In genomic region chr3:105642186-105642585, GRCm38 (mm10) we compare ENCODE assay signal across 9 mouse cellular contexts. TPM values are rescaled to one million over a fixed set of nuclear protein-coding genes. Genes with fewer than 3 reads are reported as not detected.
DNase-seq lines count a peak whose midpoint lies in the region; ATAC-seq lines count a peak whose summit lies in the region.
"Had no signal": no experiment of that assay in that cellular context is flagged by ENCODE, and none has a peak within 500 bp of the region (broad histone marks: within the 10 kb centered on the region; RNA-seq: fewer than 3 reads in every experiment).

No protein-coding gene starts in this region.

- H3K27ac ChIP-seq in kidney, embryonic 16.5 days (ENCODE audit: low read length), result no peak overlapping the region

- H3K9ac ChIP-seq in kidney, embryonic 16.5 days (replicated peaks; ENCODE audit: low read length), result no peak overlapping the region

- ATAC-seq in kidney, embryonic 16.5 days (ENCODE audit: low FRiP score, low TSS enrichment), result no peak
- 0 out of 2 replicates have a peak, but pooled peaks have one; percentile 42 for ATAC-seq in megakaryocyte progenitor cell, adult 5-6 weeks (replicated peaks; ENCODE audit: poor library complexity)

- H3K4me3 ChIP-seq in kidney, embryonic 16.5 days (ENCODE audit: low read length), result no peak overlapping the region
- H3K4me3 ChIP-seq: megakaryocyte, embryonic 14.5 days had no signal

- H3K4me1 ChIP-seq in kidney, embryonic 16.5 days (ENCODE audit: insufficient read depth, low read length), result no peaks in the 10 kb centered on the region

- no peaks in the 10 kb centered on the region for H3K9me3 ChIP-seq in kidney, embryonic 16.5 days (ENCODE audit: low read length)
- H3K9me3 ChIP-seq: megakaryocyte, embryonic 14.5 days had no signal

- DNase-seq in kidney, adult 18-20 months, result peak; percentile 15
- DNase-seq in A20 (ENCODE audit: low read depth, low spot score), result peak; percentile 8
- peak; percentile 28 for DNase-seq in adrenal gland, adult 8-10 months
- DNase-seq in heart, adult 9 months (ENCODE audit: low spot score in 2 of 2), result peak; percentile 39 to 58
- DNase-seq in thymus, postnatal 25 days, result no peak
- DNase-seq in thymus, postnatal 4 days, result no peak

- no peak overlapping the region for H3K4me2 ChIP-seq in kidney, embryonic 16.5 days (replicated peaks; ENCODE audit: low read depth, low read length)

- no peaks in the 10 kb centered on the region for H3K27me3 ChIP-seq in kidney, embryonic 16.5 days (ENCODE audit: insufficient read depth, low read length)

- 60% methylated on average over 1 of the region's 1 CpGs for WGBS in kidney, embryonic 16.5 days

- H3K36me3 ChIP-seq in kidney, embryonic 16.5 days (ENCODE audit: insufficient read depth, low read length), result no peaks in the 10 kb centered on the region

RNA-seq across cellular contexts. Expression of gene Ddx20, which starts 45.2 kb away (rescaled TPM):
- polyA plus RNA-seq in kidney, embryonic 16.5 days (2015; fragmentation: Nextera tagmentation; extraction: Ambion mirVana), result 37.9 and 39.3 TPM in 2 replicates
- 10 to 100 TPM; 18.5 to 26.4 (median 22.3) TPM for total RNA-seq in adrenal gland, adult 8-10 months (2022)
- total RNA-seq in megakaryocyte progenitor cell, adult 5-6 weeks (2015), result 23.4 and 30.4 TPM in 2 replicates
- 51.9 and 57.7 TPM in 2 replicates for total RNA-seq in megakaryocyte progenitor cell, adult 5-6 weeks (2017)

Comparison
In these comparisons a context has a peak if more than half of its experiments do, and no peak if none do; other contexts are left out.
1. DNase-seq: peak in kidney, adult 18-20 months (single experiment), A20 (single experiment), adrenal gland, adult 8-10 months (single experiment) and heart, adult 9 months (2 of 2); none in thymus, postnatal 25 days (single experiment) and thymus, postnatal 4 days (single experiment).